Comparison of ENCODE assay signal across 16 mouse cellular contexts in genomic region chr1:40360969-40361368, GRCm38 (mm10).
"Had no signal": no experiment of that assay in that cellular context is flagged by ENCODE, and none has a peak within 500 bp of the region (broad histone marks: within the 10 kb centered on the region; RNA-seq: fewer than 3 reads in every experiment).

No protein-coding gene starts in this region.

- DNase-seq: lung, adult 18-20 months; lung, embryonic 14.5 days; lung, postnatal 14 days; lung, postnatal 36 days; right cerebral cortex, postnatal 14 days; thymus, adult 2 months; thymus, postnatal 25 days; thymus, postnatal 4 days had no signal

- H3K27ac ChIP-seq: macrophage; midbrain, embryonic 13.5 days; midbrain, embryonic 15.5 days; neural tube, embryonic 12.5 days; stomach, embryonic 15.5 days; stomach, postnatal 0 days had no signal

- H3K36me3 ChIP-seq: midbrain, embryonic 13.5 days; midbrain, embryonic 15.5 days; neural tube, embryonic 12.5 days; stomach, embryonic 15.5 days had no signal

- ATAC-seq: midbrain, embryonic 13.5 days; midbrain, embryonic 15.5 days had no signal

- H3K4me3 ChIP-seq: megakaryocyte, embryonic 14.5 days; midbrain, embryonic 13.5 days; midbrain, embryonic 15.5 days; neural tube, embryonic 12.5 days; stomach, embryonic 15.5 days had no signal

- H3K4me2 ChIP-seq: lung, embryonic 14.5 days; midbrain, embryonic 11.5 days; midbrain, embryonic 13.5 days; midbrain, embryonic 15.5 days; neural tube, embryonic 12.5 days; stomach, embryonic 15.5 days had no signal

- H3K9me3 ChIP-seq: megakaryocyte, embryonic 14.5 days; midbrain, embryonic 13.5 days; midbrain, embryonic 15.5 days; neural tube, embryonic 12.5 days; stomach, embryonic 15.5 days had no signal

- H3K27me3 ChIP-seq: midbrain, embryonic 13.5 days; midbrain, embryonic 15.5 days; neural tube, embryonic 12.5 days; stomach, embryonic 15.5 days had no signal

- H3K4me1 ChIP-seq: midbrain, embryonic 15.5 days; neural tube, embryonic 12.5 days; stomach, embryonic 15.5 days had no signal

- H3K9ac ChIP-seq: lung, embryonic 14.5 days; midbrain, embryonic 13.5 days; midbrain, embryonic 15.5 days; neural tube, embryonic 12.5 days; stomach, embryonic 15.5 days had no signal
